Mouse (Mus musculus): ENCODE results near the gene Sgsm1.

DNA sequence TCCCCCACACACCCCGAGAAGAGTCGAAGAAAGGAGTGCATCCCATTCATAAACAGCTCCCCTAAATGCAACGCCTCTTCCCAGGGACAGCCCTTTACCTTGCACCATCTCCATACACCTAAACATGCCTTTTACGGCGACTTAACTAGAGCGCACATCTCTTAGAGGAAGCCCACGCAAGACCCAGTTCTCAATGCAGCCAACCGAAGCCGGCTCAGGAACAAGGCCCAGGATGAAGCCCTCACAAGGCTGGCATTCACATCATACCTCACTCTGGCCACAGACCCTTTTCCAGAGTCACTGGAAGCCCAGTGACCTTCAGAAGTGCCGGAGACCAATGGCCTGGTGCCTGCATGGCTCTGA is 110.8 kb downstream of the Sgsm1 start:
- TF ChIP-seq CTCF (IDR thresholded peaks at IDR 0.05; ENCODE audit: low read depth) = no peak
- TF ChIP-seq EP300 (optimal IDR thresholded peaks at IDR 0.05) = no peak

Data from stomach, postnatal 0 days (tissue).